In the genomic region with DNA sequence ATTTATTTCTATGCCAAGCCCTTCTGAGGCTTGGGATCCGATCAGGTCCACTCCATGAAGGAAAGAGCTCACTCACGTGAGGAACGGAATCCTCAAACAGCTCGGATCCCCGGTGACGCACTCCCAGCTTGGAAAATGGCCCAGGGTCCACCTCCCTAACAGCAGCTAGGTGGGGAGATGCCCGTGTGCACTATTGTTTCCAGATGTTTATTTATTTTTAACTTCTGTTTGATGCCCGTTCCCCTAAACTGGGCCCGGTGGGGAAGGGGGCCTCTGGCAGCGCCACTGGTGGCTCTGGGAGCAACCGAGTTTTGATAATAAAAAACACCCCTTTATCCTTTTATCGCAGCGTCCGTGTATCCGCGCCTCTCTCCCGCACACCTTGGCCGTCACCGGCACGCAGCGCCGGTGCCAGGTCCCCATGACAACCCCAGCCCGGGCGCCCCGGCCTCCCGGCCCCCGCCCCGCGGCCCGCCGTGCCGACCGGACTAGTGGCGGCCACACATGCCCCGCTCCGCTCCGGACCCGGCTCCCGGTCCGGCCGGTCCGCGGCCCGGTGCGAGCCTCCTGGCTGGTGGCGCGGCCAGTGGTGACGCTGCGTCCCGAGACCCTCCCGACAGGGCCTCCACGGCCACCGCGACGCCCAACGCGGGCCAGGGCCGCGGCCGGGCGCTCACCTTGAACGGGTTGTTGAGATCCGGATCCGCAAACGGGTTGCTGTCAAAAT, we compare ENCODE assay signal across 8 mouse cellular contexts. TPM values are rescaled to one million over a fixed set of nuclear protein-coding genes. Genes with fewer than 3 reads are reported as not detected.
DNase-seq lines count a peak whose midpoint lies in the region; ATAC-seq and TF ChIP-seq lines count a peak whose summit lies in the region.

No protein-coding gene starts in this region.

- no peaks in the 10 kb centered on the region for H3K36me3 ChIP-seq in forebrain, embryonic 13.5 days (ENCODE audit: poor library complexity, severe bottlenecking)
- H3K36me3 ChIP-seq in hindbrain, embryonic 14.5 days (replicated peaks; ENCODE audit: control insufficient read depth, insufficient read depth) = no peaks in the 10 kb centered on the region
- no peaks in the 10 kb centered on the region for H3K36me3 ChIP-seq in limb, embryonic 12.5 days
- no peaks in the 10 kb centered on the region for H3K36me3 ChIP-seq in stomach, postnatal 0 days (ENCODE audit: control insufficient read depth, insufficient read depth, low read length)

- no peak for TF ChIP-seq CTCF in stomach, postnatal 0 days (IDR thresholded peaks at IDR 0.05; ENCODE audit: low read depth)

- H3K27ac ChIP-seq in forebrain, embryonic 13.5 days = peak overlapping the region; percentile 82
- peak overlapping the region; percentile 90 for H3K27ac ChIP-seq in hindbrain, embryonic 14.5 days
- H3K27ac ChIP-seq in limb, embryonic 12.5 days = peak overlapping the region; percentile 92
- peak overlapping the region; percentile 90 for H3K27ac ChIP-seq in stomach, postnatal 0 days (replicated peaks)

- H3K4me3 ChIP-seq in forebrain, embryonic 13.5 days = peak overlapping the region; percentile 93
- peak overlapping the region; percentile 85 for H3K4me3 ChIP-seq in hindbrain, embryonic 14.5 days (replicated peaks; ENCODE audit: low read length)
- peak overlapping the region; percentile 99 for H3K4me3 ChIP-seq in limb, embryonic 12.5 days (replicated peaks)
- H3K4me3 ChIP-seq in stomach, postnatal 0 days (ENCODE audit: low read depth, low read length) = peak overlapping the region; percentile 95

- peak overlapping the region; percentile 90 for H3K9ac ChIP-seq in forebrain, embryonic 13.5 days
- H3K9ac ChIP-seq in hindbrain, embryonic 14.5 days = peak overlapping the region; percentile 90
- H3K9ac ChIP-seq in limb, embryonic 12.5 days (replicated peaks) = peak overlapping the region; percentile 94
- H3K9ac ChIP-seq in stomach, postnatal 0 days (ENCODE audit: low read length) = peak overlapping the region; percentile 96

- no peaks in the 10 kb centered on the region for H3K27me3 ChIP-seq in forebrain, embryonic 13.5 days
- no peaks in the 10 kb centered on the region for H3K27me3 ChIP-seq in hindbrain, embryonic 14.5 days (ENCODE audit: control insufficient read depth, insufficient read depth, low read length)
- no peaks in the 10 kb centered on the region for H3K27me3 ChIP-seq in limb, embryonic 12.5 days
- H3K27me3 ChIP-seq in stomach, postnatal 0 days (ENCODE audit: control insufficient read depth, insufficient read depth, low read length) = no peaks in the 10 kb centered on the region

- H3K9me3 ChIP-seq in forebrain, embryonic 13.5 days (replicated peaks) = no peaks in the 10 kb centered on the region
- H3K9me3 ChIP-seq in hindbrain, embryonic 14.5 days (ENCODE audit: control insufficient read depth, low read length) = no peaks in the 10 kb centered on the region
- no peaks in the 10 kb centered on the region for H3K9me3 ChIP-seq in limb, embryonic 12.5 days
- no peaks in the 10 kb centered on the region for H3K9me3 ChIP-seq in stomach, postnatal 0 days (ENCODE audit: control insufficient read depth, low read length)

- DNase-seq in layer of hippocampus, adult 18-20 months (ENCODE audit: low spot score in 2 of 2) = peak; percentile 32 to 38
- DNase-seq in layer of hippocampus, adult 9-10 months (ENCODE audit: low spot score) = no peak
- DNase-seq in cerebellum, adult 11 months = peak; percentile 42
- peak; percentile 61 for DNase-seq in hindbrain, embryonic 14.5 days (ENCODE audit: low spot score)
- peak; percentile 42 for DNase-seq in mesoderm, embryonic 11.5 days (ENCODE audit: low read depth, low spot score)
- DNase-seq in stomach, postnatal 0 days (ENCODE audit: low spot score) = peak; percentile 58

- peak overlapping the region; percentile 83 for H3K4me2 ChIP-seq in forebrain, embryonic 13.5 days
- H3K4me2 ChIP-seq in hindbrain, embryonic 14.5 days (replicated peaks) = peak overlapping the region; percentile 61
- H3K4me2 ChIP-seq in limb, embryonic 12.5 days = peak overlapping the region; percentile 71
- H3K4me2 ChIP-seq in stomach, postnatal 0 days (replicated peaks; ENCODE audit: low read depth) = peak overlapping the region; percentile 89

- TF ChIP-seq EP300 in stomach, postnatal 0 days (optimal IDR thresholded peaks at IDR 0.05) = no peak

- under 1% methylated on average over 65 of the region's 65 CpGs for WGBS in forebrain, embryonic 13.5 days
- under 1% methylated on average over 65 of the region's 65 CpGs for WGBS in hindbrain, embryonic 14.5 days
- WGBS in limb, embryonic 12.5 days = under 1% methylated on average over 62 of the region's 65 CpGs
- under 1% methylated on average over 64 of the region's 65 CpGs for WGBS in stomach, postnatal 0 days

- ATAC-seq in forebrain, embryonic 13.5 days = no peak
- peak; percentile 80; the same call in 1 of the 2 replicates for ATAC-seq in hindbrain, embryonic 14.5 days (ENCODE audit: low FRiP score)
- ATAC-seq in limb, embryonic 12.5 days (ENCODE audit: insufficient number of reproducible peaks, insufficient read depth, low FRiP score, low TSS enrichment, low read depth) = peak; percentile 71
- ATAC-seq in stomach, postnatal 0 days (ENCODE audit: low FRiP score, low TSS enrichment) = no peak; the same call in 1 of the 2 replicates

- peaks cover 9% of the 10 kb centered on the region for H3K4me1 ChIP-seq in forebrain, embryonic 13.5 days
- H3K4me1 ChIP-seq in hindbrain, embryonic 14.5 days (replicated peaks; ENCODE audit: control insufficient read depth, insufficient read depth, low read length) = peaks cover 31% of the 10 kb centered on the region
- H3K4me1 ChIP-seq in limb, embryonic 12.5 days (replicated peaks) = peaks cover 18% of the 10 kb centered on the region
- no peaks in the 10 kb centered on the region; the same call in 1 of the 2 replicates for H3K4me1 ChIP-seq in stomach, postnatal 0 days (replicated peaks; ENCODE audit: control insufficient read depth, insufficient read depth)

RNA-seq across cellular contexts. Expression of a gene that starts 1.0 kb away (rescaled TPM):
- total RNA-seq in layer of hippocampus, adult 18-20 months (2021) = 100 to 1,000 TPM; 160 to 186 TPM
- polyA plus RNA-seq in forebrain, embryonic 13.5 days (2015; fragmentation: Nextera tagmentation; extraction: Ambion mirVana) = 65.2 and 75.6 TPM in 2 replicates
- polyA plus RNA-seq in hindbrain, embryonic 14.5 days (2014; fragmentation: Nextera tagmentation; extraction: Ambion mirVana) = 159 and 174 TPM in 2 replicates
- polyA plus RNA-seq in limb, embryonic 12.5 days (2016; fragmentation: Nextera tagmentation; extraction: Ambion mirVana) = 35.0 and 35.3 TPM in 2 replicates
- 33.8 and 34.7 TPM in 2 replicates for polyA plus RNA-seq in stomach, postnatal 0 days (2015; fragmentation: Nextera tagmentation; extraction: Ambion mirVana)

Comparison
In these comparisons a context has a peak if more than half of its experiments do, and no peak if none do; other contexts are left out.
1. ATAC-seq: peak in hindbrain, embryonic 14.5 days (single experiment) and limb, embryonic 12.5 days (single experiment); none in forebrain, embryonic 13.5 days (single experiment) and stomach, postnatal 0 days (single experiment).
2. Peak in every context shown above with its lines, with median percentiles within 50 percentile points of each other: H3K27ac ChIP-seq, H3K4me2 ChIP-seq, H3K4me3 ChIP-seq and H3K9ac ChIP-seq.